Mouse (Mus musculus) kidney, adult 2 months (tissue): Measurements from ENCODE around the gene Osr1. TPM values are rescaled to one million over a fixed set of nuclear protein-coding genes. Genes with fewer than 3 reads are reported as not detected.

Experiments
- DNase-seq: peaks from one replicate; pipeline ENCODE4 v3.0.0; 2021
- H3K27ac ChIP-seq: fragments of 200-500 bp; 2 replicates; pipeline ENCODE4 v1.5.1; 2012; ENCODE audit warnings: low read depth, low read length, control low read depth, inconsistent platforms; ENCODE audit not compliant: insufficient read depth
- H3K27me3 ChIP-seq: fragments of 200-500 bp; replicated peaks from 2 replicates; pipeline ENCODE4 v1.6.1; 2012; ENCODE audit warnings: mild to moderate bottlenecking, moderate library complexity, low read length, inconsistent platforms; ENCODE audit not compliant: control insufficient read depth, insufficient read depth
- H3K36me3 ChIP-seq: fragments of 200-500 bp; 2 replicates; pipeline ENCODE4 v1.6.1; 2012; ENCODE audit warnings: mild to moderate bottlenecking, moderate library complexity, low read length, inconsistent platforms; ENCODE audit not compliant: control insufficient read depth, insufficient read depth
- H3K4me1 ChIP-seq: fragments of 200-500 bp; 2 replicates; pipeline ENCODE4 v1.6.1; 2011; ENCODE audit warnings: low read length; ENCODE audit not compliant: control insufficient read depth, insufficient read depth
- H3K4me3 ChIP-seq: fragments of 200-500 bp; 2 replicates; pipeline ENCODE4 v1.5.1; 2011; ENCODE audit warnings: mild to moderate bottlenecking, low read depth, low read length, control low read depth; ENCODE audit not compliant: insufficient read depth
- CTCF ChIP-seq: fragments of 200-500 bp; conservative IDR thresholded peaks from 2 replicates; pipeline ENCODE4 v1.5.1; 2011; ENCODE audit warnings: low read depth, mild to moderate bottlenecking, control low read depth, low read length, moderate library complexity, mixed read lengths; ENCODE audit not compliant: insufficient read depth, insufficient read length
- POLR2A ChIP-seq: fragments of 200-500 bp; IDR thresholded peaks from one replicate; pipeline ENCODE4 v1.6.1; 2011; ENCODE audit warnings: low read depth, low read length, control low read depth
- WGBS: fragments of 180-500 bp; shearing (Covaris S2); methylation state at CpG from one replicate; pipeline ENCODE4 v1.1.7; 2018; 5-methylcytosine and 5-hydroxymethylcytosine counted together
- polyA plus RNA-seq: library from polyadenylated mRNA; depleted of rRNA; stranded (reverse); fragments of >200 nt; gene quantifications from 2 replicates; pipeline ENCODE4 v1.2.3, GENCODE M21; 2012

Osr1 gene
- polyA plus RNA-seq, 1 experiment = 4.0 TPM

DNA sequence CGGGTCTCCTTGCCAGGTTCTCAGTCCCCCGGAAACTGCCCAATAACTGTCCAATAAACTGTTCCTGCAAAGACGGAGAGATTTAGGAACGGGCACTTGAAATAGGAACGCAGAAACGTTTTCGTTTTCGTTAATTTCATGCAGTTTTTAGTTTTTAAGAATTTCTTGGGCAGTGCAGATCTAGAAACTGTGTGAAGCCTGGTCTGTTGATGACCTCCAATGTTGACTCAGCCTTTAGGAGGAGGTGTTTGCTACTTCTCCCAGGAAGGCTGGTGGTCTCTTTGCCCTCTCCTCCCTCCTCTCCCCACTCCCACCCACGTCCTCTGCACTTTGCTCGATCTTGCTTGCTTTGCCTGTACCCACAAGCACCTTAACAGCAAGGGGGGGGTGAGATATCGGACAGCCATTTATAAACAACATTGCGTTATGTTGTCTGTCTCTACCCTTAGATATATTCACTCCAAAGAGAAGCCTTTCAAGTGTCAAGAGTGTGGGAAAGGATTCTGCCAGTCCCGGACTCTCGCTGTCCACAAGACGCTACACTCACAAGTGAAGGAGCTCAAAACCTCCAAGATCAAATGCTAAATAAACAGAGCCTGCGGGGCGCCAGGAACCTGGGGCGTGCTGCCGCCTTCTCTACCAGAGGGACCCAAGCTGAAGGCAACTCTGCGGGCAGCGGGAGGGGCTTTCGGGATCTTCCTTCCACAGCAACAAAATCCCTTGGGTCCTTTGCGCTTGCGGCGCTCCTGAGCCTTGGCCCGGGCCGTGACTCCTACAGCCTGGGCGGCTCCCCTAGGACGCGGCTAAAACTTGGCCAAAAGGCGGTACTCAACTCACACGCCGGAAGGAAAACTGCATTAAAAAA is 10.4 kb downstream of the Osr1 start:
- no peak overlapping the region for H3K27ac ChIP-seq
- no peak for TF ChIP-seq POLR2A
- TF ChIP-seq CTCF = no peak
- H3K27me3 ChIP-seq = no peaks in the 10 kb centered on the region
- H3K4me1 ChIP-seq = no peaks in the 10 kb centered on the region
- no peaks in the 10 kb centered on the region for H3K36me3 ChIP-seq
- no peak overlapping the region for H3K4me3 ChIP-seq
- 24% methylated on average over 33 of the region's 33 CpGs for WGBS
- no peak for DNase-seq

GRCm38 (mm10) chr12:9581011-9581410 is 11.1 kb downstream of the Osr1 start:
- WGBS = 12% methylated on average over 30 of the region's 30 CpGs
- DNase-seq = no peak
- no peaks in the 10 kb centered on the region for H3K27me3 ChIP-seq
- no peak overlapping the region for H3K27ac ChIP-seq
- H3K36me3 ChIP-seq = no peaks in the 10 kb centered on the region
- TF ChIP-seq CTCF = no peak
- no peak for TF ChIP-seq POLR2A
- H3K4me1 ChIP-seq = no peaks in the 10 kb centered on the region
- H3K4me3 ChIP-seq = no peak overlapping the region

DNA sequence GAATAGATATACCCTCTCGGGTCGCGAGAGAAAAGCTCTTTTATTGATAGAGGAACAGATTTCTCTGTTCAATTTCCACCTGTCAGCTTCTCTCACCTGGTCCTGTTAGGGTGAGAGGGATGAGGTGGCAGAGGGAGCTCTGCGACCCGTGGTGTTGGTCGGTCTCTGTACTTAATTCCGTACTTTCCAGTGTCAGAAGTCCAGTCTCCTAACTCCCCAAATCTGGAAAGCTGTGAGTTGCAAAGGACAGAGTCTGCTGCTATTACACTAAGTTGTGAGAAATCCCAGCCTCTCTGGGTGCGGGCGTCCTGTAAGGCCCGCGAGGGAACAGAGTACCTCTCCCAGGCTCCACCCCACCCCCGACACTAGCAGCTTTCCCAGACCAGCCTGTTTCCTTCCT is 11.6 kb downstream of the Osr1 start:
- Histone ChIP-seq H3K4me1 (no peaks in the 10 kb centered on the region), H3K4me3 (no peak overlapping the region), H3K27ac (no peak overlapping the region), H3K27me3 (no peaks in the 10 kb centered on the region), H3K36me3 (no peaks in the 10 kb centered on the region)
- 32% methylated on average over 12 of the region's 12 CpGs for whole genome bisulfite sequencing
- no peak for TF ChIP-seq CTCF
- no peak for TF ChIP-seq POLR2A
- DNase-seq = no peak

GRCm38 (mm10) chr12:9582248-9582995 is 12.5 kb downstream of the Osr1 start:
- Histone ChIP-seq H3K36me3 (no peaks in the 10 kb centered on the region), H3K4me1 (no peaks in the 10 kb centered on the region), H3K27ac (no peak overlapping the region), H3K4me3 (no peak overlapping the region), H3K27me3 (no peaks in the 10 kb centered on the region)
- no peak for TF ChIP-seq POLR2A
- no peak for TF ChIP-seq CTCF
- WGBS = 66% methylated on average over 14 of the region's 14 CpGs
- DNase-seq = no peak

GRCm38 (mm10) chr12:9583380-9583779 is 13.5 kb downstream of the Osr1 start:
- no peak for TF ChIP-seq CTCF
- no peak for TF ChIP-seq POLR2A
- 24% methylated on average over 2 of the region's 2 CpGs for WGBS
- H3K27ac ChIP-seq = no peak overlapping the region

DNA sequence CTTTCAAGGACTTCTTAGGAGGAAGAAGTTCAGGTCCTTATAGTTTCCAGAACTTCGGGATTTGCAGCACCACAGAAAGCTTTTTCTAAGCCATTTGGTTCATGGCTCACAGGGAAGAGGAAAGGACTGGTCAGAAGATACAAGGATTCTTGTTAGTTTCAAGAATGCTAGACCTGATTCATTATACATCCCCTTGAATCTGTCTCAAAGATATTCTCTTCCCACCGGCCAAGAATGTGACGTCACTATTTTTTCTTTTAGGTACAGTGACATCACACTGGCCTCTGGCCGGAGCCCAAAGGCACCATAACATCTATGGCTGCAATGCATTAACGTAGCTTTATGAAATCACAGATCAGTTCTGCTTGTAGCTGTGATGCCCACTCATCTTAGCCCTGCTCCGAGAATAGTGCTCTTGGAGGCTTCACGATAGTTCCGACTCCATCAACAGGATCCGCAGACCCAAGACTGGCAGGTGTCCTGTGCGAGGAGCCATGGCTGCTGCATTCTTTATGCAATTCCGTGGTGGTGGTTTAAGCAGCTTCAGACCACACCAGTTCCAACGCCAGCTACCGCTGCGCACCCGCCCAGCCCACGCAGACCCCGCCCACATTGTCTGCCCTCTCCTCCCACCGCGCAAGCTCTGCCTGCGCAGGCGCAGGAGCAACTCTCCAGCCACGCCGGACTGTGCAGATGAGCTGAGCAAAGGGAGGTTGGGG is 14.6 kb downstream of the Osr1 start:
- Histone ChIP-seq H3K27ac (no peak overlapping the region), H3K4me3 (peak overlapping the region; percentile 38), H3K4me1 (no peaks in the 10 kb centered on the region), H3K36me3 (no peaks in the 10 kb centered on the region), H3K27me3 (no peaks in the 10 kb centered on the region)
- TF ChIP-seq POLR2A (no peak), CTCF (no peak)
- peak; percentile 66 for DNase-seq
- 2% methylated on average over 23 of the region's 23 CpGs for whole genome bisulfite sequencing

More at GRCm38 (mm10) chr12:9583380-9583779, 13.5 kb downstream of the Osr1 start:
- DNase-seq = no peak
- no peaks in the 10 kb centered on the region for H3K4me1 ChIP-seq
- no peak overlapping the region for H3K4me3 ChIP-seq
- no peaks in the 10 kb centered on the region for H3K27me3 ChIP-seq
- no peaks in the 10 kb centered on the region for H3K36me3 ChIP-seq
